9 mouse cellular contexts compared by ENCODE assay signal in the genomic region with DNA sequence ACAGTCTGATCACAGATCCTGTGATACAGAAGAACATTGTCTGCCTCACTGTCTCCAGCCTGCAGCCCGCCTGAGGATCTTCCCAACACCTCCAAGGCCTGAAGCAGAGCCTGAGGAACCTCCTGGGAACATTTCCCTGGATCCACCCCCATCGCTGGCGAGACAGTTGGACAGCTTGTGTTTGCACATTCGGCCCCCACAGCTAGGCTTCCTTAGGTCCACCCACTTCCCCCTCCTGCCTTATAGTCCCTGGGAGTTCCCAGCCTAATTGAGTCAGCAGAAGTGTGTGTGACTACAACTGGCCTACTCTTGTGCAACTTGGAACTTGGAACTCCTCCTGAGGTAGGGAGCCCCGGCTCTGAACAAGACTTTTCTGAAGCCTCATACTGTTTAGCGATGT. TPM values are rescaled to one million over a fixed set of nuclear protein-coding genes. Genes with fewer than 3 reads are reported as not detected.
DNase-seq lines count a peak whose midpoint lies in the region; ATAC-seq lines count a peak whose summit lies in the region.
"Had no signal": no experiment of that assay in that cellular context is flagged by ENCODE, and none has a peak within 500 bp of the region (broad histone marks: within the 10 kb centered on the region; RNA-seq: fewer than 3 reads in every experiment).

No protein-coding gene starts in this region.

- H3K27ac ChIP-seq in embryonic facial prominence, embryonic 14.5 days (replicated peaks; ENCODE audit: low read depth, low read length) = peak overlapping the region; percentile 33; the same call in 1 of the 2 replicates
- no peak overlapping the region for H3K27ac ChIP-seq in embryonic facial prominence, embryonic 10.5 days (replicated peaks)
- no peak overlapping the region for H3K27ac ChIP-seq in hindbrain, embryonic 16.5 days (ENCODE audit: low read depth, low read length)
- H3K27ac ChIP-seq: embryonic facial prominence, embryonic 13.5 days had no signal

- no peak for ATAC-seq in embryonic facial prominence, embryonic 14.5 days (ENCODE audit: low read depth)
- no peak for ATAC-seq in hindbrain, embryonic 16.5 days

- no peak overlapping the region for H3K4me3 ChIP-seq in embryonic facial prominence, embryonic 14.5 days (ENCODE audit: low read depth, low read length)
- H3K4me3 ChIP-seq in embryonic facial prominence, embryonic 10.5 days = no peak overlapping the region
- no peak overlapping the region for H3K4me3 ChIP-seq in hindbrain, embryonic 16.5 days (ENCODE audit: low read length)
- H3K4me3 ChIP-seq: embryonic facial prominence, embryonic 13.5 days had no signal

- no peaks in the 10 kb centered on the region for H3K36me3 ChIP-seq in embryonic facial prominence, embryonic 14.5 days (ENCODE audit: control insufficient read depth, insufficient read depth, low read length)
- no peaks in the 10 kb centered on the region for H3K36me3 ChIP-seq in embryonic facial prominence, embryonic 10.5 days (replicated peaks)
- no peaks in the 10 kb centered on the region for H3K36me3 ChIP-seq in hindbrain, embryonic 16.5 days (ENCODE audit: control insufficient read depth, insufficient read depth, low read length)
- H3K36me3 ChIP-seq: embryonic facial prominence, embryonic 13.5 days had no signal

- peak; percentile 51 for DNase-seq in embryonic facial prominence, embryonic 14.5 days (ENCODE audit: low spot score)
- no peak for DNase-seq in embryonic facial prominence, embryonic 10.5 days (ENCODE audit: low spot score)
- peak; percentile 46 to 64 for DNase-seq in frontal cortex, postnatal 10 days (ENCODE audit: low spot score in 2 of 2)
- peak; percentile 70 to 74 for DNase-seq in layer of hippocampus, adult 8-10 months (ENCODE audit: low spot score in 2 of 2)
- DNase-seq in lung, postnatal 36 days = peak; percentile 79
- no peak for DNase-seq in cerebellum, adult 9-11 months
- DNase-seq in cerebellum, adult 9-10 months = no peak

- WGBS in embryonic facial prominence, embryonic 14.5 days = 55% methylated on average over 6 of the region's 6 CpGs
- WGBS in embryonic facial prominence, embryonic 10.5 days = 64% methylated on average over 6 of the region's 6 CpGs
- 61% methylated on average over 6 of the region's 6 CpGs for WGBS in hindbrain, embryonic 16.5 days

- no peaks in the 10 kb centered on the region for H3K27me3 ChIP-seq in embryonic facial prominence, embryonic 14.5 days (replicated peaks; ENCODE audit: control insufficient read depth, insufficient read depth, low read length)
- H3K27me3 ChIP-seq in embryonic facial prominence, embryonic 10.5 days (replicated peaks; ENCODE audit: low read depth, poor library complexity, severe bottlenecking) = no peaks in the 10 kb centered on the region
- no peaks in the 10 kb centered on the region for H3K27me3 ChIP-seq in hindbrain, embryonic 16.5 days (replicated peaks; ENCODE audit: control insufficient read depth, insufficient read depth, low read length)
- H3K27me3 ChIP-seq: embryonic facial prominence, embryonic 13.5 days had no signal

- no peaks in the 10 kb centered on the region; the same call in 1 of the 2 replicates for H3K4me1 ChIP-seq in embryonic facial prominence, embryonic 14.5 days (ENCODE audit: control insufficient read depth, insufficient read depth, low read length)
- peaks cover 18% of the 10 kb centered on the region for H3K4me1 ChIP-seq in embryonic facial prominence, embryonic 10.5 days
- no peaks in the 10 kb centered on the region for H3K4me1 ChIP-seq in hindbrain, embryonic 16.5 days (ENCODE audit: control insufficient read depth, insufficient read depth, low read depth, low read length)

- H3K4me2 ChIP-seq in embryonic facial prominence, embryonic 14.5 days (ENCODE audit: low read depth, low read length) = no peak overlapping the region
- no peak overlapping the region for H3K4me2 ChIP-seq in hindbrain, embryonic 16.5 days (ENCODE audit: low read length)
- H3K4me2 ChIP-seq: embryonic facial prominence, embryonic 13.5 days had no signal

- no peak overlapping the region for H3K9ac ChIP-seq in embryonic facial prominence, embryonic 14.5 days (ENCODE audit: low read depth, low read length)
- no peak overlapping the region for H3K9ac ChIP-seq in hindbrain, embryonic 16.5 days (ENCODE audit: low read depth, low read length)
- H3K9ac ChIP-seq: embryonic facial prominence, embryonic 13.5 days had no signal

- no peaks in the 10 kb centered on the region for H3K9me3 ChIP-seq in embryonic facial prominence, embryonic 14.5 days (ENCODE audit: control insufficient read depth, low read length)
- H3K9me3 ChIP-seq in embryonic facial prominence, embryonic 10.5 days = no peaks in the 10 kb centered on the region
- H3K9me3 ChIP-seq in hindbrain, embryonic 16.5 days (ENCODE audit: control insufficient read depth, low read length) = no peaks in the 10 kb centered on the region
- H3K9me3 ChIP-seq: embryonic facial prominence, embryonic 13.5 days had no signal

RNA-seq across cellular contexts. Expression of a gene that starts 12.5 kb away (rescaled TPM):
- 1.0 and 1.4 TPM in 2 replicates for polyA plus RNA-seq in embryonic facial prominence, embryonic 14.5 days (2014; fragmentation: Nextera tagmentation; extraction: Ambion mirVana)
- polyA plus RNA-seq in embryonic facial prominence, embryonic 10.5 days (2016; fragmentation: Nextera tagmentation; extraction: Ambion mirVana) = 0.33 and 0.62 TPM in 2 replicates
- total RNA-seq in layer of hippocampus, adult 8-10 months (2022) = under 1 TPM in 1 of 4 experiments, not detected in 3; 0.25 TPM
- 0.92 and 1.0 TPM in 2 replicates for polyA plus RNA-seq in hindbrain, embryonic 16.5 days (2015; fragmentation: Nextera tagmentation; extraction: Ambion mirVana)

RNA-seq across cellular contexts. Expression of a gene that starts 26.4 kb away (rescaled TPM):
- polyA plus RNA-seq in embryonic facial prominence, embryonic 14.5 days (2014; fragmentation: Nextera tagmentation; extraction: Ambion mirVana) = 47.6 and 53.1 TPM in 2 replicates
- polyA plus RNA-seq in embryonic facial prominence, embryonic 10.5 days (2016; fragmentation: Nextera tagmentation; extraction: Ambion mirVana) = 68.6 and 69.4 TPM in 2 replicates
- total RNA-seq in layer of hippocampus, adult 8-10 months (2022) = 10 to 100 TPM; 22.9 to 28.6 (median 25.0) TPM
- 31.2 and 31.5 TPM in 2 replicates for polyA plus RNA-seq in hindbrain, embryonic 16.5 days (2015; fragmentation: Nextera tagmentation; extraction: Ambion mirVana)

RNA-seq across cellular contexts. Expression of a gene that starts 31.5 kb away (rescaled TPM):
- 238 and 253 TPM in 2 replicates for polyA plus RNA-seq in embryonic facial prominence, embryonic 14.5 days (2014; fragmentation: Nextera tagmentation; extraction: Ambion mirVana)
- 201 and 221 TPM in 2 replicates for polyA plus RNA-seq in embryonic facial prominence, embryonic 10.5 days (2016; fragmentation: Nextera tagmentation; extraction: Ambion mirVana)
- 10 to 100 TPM; 61.1 to 68.7 (median 63.3) TPM for total RNA-seq in layer of hippocampus, adult 8-10 months (2022)
- 243 and 245 TPM in 2 replicates for polyA plus RNA-seq in hindbrain, embryonic 16.5 days (2015; fragmentation: Nextera tagmentation; extraction: Ambion mirVana)

RNA-seq across cellular contexts. Expression of a gene that starts 32.9 kb away (rescaled TPM):
- 9.6 and 9.7 TPM in 2 replicates for polyA plus RNA-seq in embryonic facial prominence, embryonic 14.5 days (2014; fragmentation: Nextera tagmentation; extraction: Ambion mirVana)
- not detected in 2 replicates for polyA plus RNA-seq in embryonic facial prominence, embryonic 10.5 days (2016; fragmentation: Nextera tagmentation; extraction: Ambion mirVana)
- not detected for total RNA-seq in layer of hippocampus, adult 8-10 months (2022)
- 0.64 TPM in 1 of 2 replicates, not detected in the other for polyA plus RNA-seq in hindbrain, embryonic 16.5 days (2015; fragmentation: Nextera tagmentation; extraction: Ambion mirVana)
- polyA plus RNA-seq: embryonic facial prominence, embryonic 13.5 days had no signal

RNA-seq across cellular contexts. Expression of a gene that starts 33.6 kb away (rescaled TPM):
- polyA plus RNA-seq in embryonic facial prominence, embryonic 14.5 days (2014; fragmentation: Nextera tagmentation; extraction: Ambion mirVana) = 135 and 148 TPM in 2 replicates
- polyA plus RNA-seq in embryonic facial prominence, embryonic 10.5 days (2016; fragmentation: Nextera tagmentation; extraction: Ambion mirVana) = 206 and 216 TPM in 2 replicates
- total RNA-seq in layer of hippocampus, adult 8-10 months (2022) = 10 to 100 TPM; 63.7 to 66.0 (median 64.4) TPM
- polyA plus RNA-seq in hindbrain, embryonic 16.5 days (2015; fragmentation: Nextera tagmentation; extraction: Ambion mirVana) = 135 and 137 TPM in 2 replicates

Comparison
In these comparisons a context has a peak if more than half of its experiments do, and no peak if none do; other contexts are left out.
1. DNase-seq: peak in embryonic facial prominence, embryonic 14.5 days (single experiment), frontal cortex, postnatal 10 days (2 of 2), layer of hippocampus, adult 8-10 months (2 of 2) and lung, postnatal 36 days (single experiment); none in embryonic facial prominence, embryonic 10.5 days (single experiment), cerebellum, adult 9-11 months (single experiment) and cerebellum, adult 9-10 months (single experiment).